Mouse (Mus musculus) c-Kit-positive CD71-negative TER-119-negative erythroid progenitor cells, embryonic 14.5 days (primary cell): ENCODE results near the gene Inmt.
"Not testable (repeated sequence)": the region's sequence is repeated elsewhere in the genome, so short reads cannot be mapped to it uniquely, and the experiment has no call there.

Experiments
- DNase-seq: peaks from one replicate; pipeline ENCODE4 v3.0.0-alpha.2; 2013; ENCODE audit warnings: low read depth

The Inmt gene

DNA sequence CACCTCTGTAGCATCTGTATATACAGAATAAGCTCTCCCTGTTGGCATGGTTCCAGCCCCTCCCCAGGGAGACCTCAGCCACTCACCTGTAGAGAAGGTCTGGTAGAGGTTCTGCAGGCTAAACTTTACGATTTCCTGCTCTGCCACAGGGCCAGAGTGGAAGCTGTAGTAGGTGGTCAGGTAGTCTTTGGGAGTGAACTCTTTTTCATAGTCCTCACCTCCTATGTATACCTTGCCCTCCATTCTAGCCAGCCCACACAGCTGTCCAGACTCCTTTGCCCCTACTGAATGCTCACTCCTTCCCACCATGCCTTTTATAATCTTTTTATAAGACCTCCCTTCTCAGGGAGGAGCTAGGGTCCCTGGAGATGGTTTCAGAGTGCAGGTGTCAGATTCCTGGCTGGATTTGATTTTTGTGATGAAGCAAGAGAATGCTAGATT is at the start of gene Inmt:
Inmt (minus strand) TSS at position 303 of the 441 bp plus-strand sequence.
- no peak for DNase-seq

- DNase-seq = no peak
Observed at GRCm38 (mm10) chr6:55223986-55224385, 49.1 kb upstream of the Inmt start.

GRCm38 (mm10) chr6:55218232-55218631 is 43.4 kb upstream of the Inmt start:
- no peak for DNase-seq

DNA sequence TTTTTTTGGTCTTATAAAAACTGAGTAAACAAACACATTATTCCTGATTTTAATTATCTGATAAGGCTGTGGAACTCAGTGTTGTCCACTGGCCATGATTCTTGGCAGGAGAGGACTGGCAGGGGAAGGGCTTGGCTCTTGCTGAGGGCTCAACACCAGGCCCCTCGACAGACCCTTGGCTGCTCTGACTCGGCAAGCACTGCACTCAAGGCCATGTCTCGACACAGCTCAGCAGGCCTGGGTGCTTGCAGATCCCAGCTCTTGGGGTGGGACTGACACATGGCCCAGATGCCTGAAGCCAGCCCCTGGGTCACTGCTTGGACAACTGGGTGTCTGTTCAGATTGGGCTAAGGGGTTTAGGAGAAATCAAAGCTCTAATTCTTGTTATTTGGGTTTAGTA is 39.7 kb upstream of the Inmt start:
- DNase-seq = no peak

- no peak for DNase-seq
Observed at GRCm38 (mm10) chr6:55210423-55211365, 35.9 kb upstream of the Inmt start.

GRCm38 (mm10) chr6:55207786-55208185 is 32.9 kb upstream of the Inmt start:
- DNase-seq = no peak

- no peak for DNase-seq
Observed at GRCm38 (mm10) chr6:55203931-55204330, 29.1 kb upstream of the Inmt start.

GRCm38 (mm10) chr6:55202913-55203910 is 28.4 kb upstream of the Inmt start, which contains the start of gene Mindy4:
Gene Mindy4, plus strand, starts transcription at chr6:55203383.
- peak; percentile 36 for DNase-seq

GRCm38 (mm10) chr6:55199047-55199446 is 24.2 kb upstream of the Inmt start:
- no peak for DNase-seq

DNA sequence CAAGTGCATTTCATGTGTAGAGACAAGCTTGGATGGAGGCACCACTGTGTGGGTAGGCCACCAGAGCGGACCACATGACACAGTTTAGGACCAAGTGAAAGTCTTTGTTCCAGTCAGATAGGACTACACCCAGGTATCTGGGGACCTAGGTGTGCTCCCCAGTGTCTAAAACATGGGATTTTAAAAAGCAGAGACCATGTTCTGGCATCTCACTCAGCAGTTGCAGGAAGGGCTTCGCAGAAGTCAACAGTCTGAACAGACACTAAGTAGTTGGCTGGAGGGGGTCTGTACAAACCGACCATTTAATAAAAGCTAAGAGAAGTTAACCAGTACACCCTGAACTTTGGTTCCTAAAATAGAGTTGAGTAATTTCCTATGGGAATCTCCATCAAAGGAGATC is 18.3 kb upstream of the Inmt start:
- DNase-seq = no peak

DNA sequence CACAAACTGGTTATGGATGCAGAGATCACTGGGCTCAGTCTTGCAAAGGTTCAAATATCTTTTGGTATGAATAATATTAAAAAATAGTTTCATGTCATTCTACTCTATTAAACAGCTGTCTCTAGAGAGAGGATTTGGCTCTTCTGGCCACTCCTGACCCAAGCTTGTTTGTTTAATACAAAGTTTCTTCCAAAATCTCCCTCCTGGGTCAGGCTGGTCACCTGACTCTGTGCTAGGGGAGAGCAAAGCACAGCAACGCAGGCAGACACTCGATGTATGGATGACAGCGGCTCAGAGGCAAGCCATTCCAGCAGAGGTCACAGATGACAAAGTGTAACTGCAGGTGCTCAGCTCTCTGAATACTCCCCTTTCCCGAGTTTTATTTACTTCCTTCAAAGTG is 16.7 kb upstream of the Inmt start:
- no peak for DNase-seq

- DNase-seq = no peak
Observed at GRCm38 (mm10) chr6:55189406-55189805, 14.6 kb upstream of the Inmt start.

DNA sequence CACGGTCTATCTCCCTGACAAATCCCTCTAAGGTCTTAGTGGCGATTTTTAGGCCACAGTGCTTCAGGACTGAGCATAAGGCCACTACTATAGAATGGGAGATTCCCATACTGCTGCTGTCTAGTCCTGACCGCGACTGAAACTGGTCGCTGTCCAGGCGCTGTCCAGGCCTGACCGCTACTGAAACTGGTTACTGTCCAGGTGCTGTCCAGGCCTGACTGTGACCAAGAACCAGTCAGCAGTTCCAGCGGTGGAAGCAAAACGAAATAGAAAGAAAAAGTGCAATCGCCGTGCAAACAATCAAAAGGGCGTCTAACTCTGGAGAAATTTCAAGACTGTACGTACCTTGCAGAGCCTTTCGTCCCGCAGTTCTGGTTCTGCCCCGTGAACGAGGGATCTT is 13.0 kb upstream of the Inmt start:
- not testable (repeated sequence) for DNase-seq

GRCm38 (mm10) chr6:55182655-55183430 is 8.0 kb upstream of the Inmt start:
- no peak for DNase-seq

DNA sequence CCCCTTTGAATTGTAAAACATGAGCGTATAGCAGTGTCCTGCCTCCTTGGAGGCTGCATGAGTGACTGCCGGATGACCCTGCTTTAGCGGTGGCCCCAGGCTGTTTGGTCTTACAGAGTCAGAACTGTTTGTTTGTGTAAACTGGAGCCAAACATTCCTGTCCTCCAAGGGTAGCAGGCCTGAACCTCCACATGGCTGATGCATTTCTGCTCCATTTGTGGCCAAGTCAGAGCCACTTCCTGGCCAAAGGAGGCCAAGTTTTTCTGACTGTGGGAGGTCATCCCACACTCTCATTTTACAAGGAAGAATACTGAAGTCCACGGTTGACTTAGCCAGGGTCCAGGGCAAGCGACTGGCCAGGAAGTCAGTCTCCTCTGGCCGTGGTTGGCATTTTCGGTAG is 4.7 kb upstream of the Inmt start:
- no peak for DNase-seq

GRCm38 (mm10) chr6:55177060-55177732 is 2.4 kb upstream of the Inmt start:
- DNase-seq = no peak

- DNase-seq = no peak
Observed at GRCm38 (mm10) chr6:55175892-55176291, 1.0 kb upstream of the Inmt start.

- DNase-seq = no peak
Observed at GRCm38 (mm10) chr6:55175456-55175855, 613 bp upstream of the Inmt start.

DNA sequence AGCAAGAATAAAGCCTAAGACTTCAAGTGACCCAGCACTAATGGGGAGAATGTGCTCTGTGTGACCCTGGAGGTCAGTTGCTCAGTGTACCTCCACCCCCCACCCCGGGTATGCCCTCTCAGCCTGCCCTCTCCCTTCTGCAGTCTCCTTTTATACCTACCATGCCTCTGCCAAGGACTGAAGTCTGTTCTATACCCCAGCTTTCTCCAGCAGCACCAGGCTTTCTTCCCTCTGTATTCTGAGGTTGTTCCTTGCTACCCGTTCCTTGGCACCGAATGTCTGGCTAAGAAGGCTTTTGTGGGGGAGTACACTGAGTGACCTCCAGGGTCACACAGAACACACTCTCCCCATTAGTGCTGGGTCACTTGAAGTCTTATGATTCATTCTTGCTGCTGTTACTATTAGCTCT is 898 bp downstream of the Inmt start:
- DNase-seq = no peak

DNA sequence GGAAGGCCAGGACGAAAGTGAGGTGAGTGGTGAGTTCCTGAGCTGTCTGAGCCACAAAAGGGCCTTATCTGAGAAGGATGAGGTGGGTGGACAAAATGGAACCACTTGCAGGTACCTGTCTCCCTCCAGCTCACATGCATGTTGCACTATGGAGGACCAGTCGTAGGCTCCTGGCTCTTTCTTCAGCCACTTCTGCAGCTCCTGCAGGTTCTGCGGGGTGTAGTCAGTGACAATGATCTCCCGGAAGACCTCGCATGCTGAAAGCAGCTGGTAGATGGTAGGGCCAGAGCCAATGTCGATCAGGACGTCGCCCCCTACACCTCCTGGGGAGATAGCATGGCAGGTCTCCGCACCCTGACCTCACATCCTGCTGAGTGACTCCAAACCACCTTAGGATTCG is 1.7 kb downstream of the Inmt start:
- DNase-seq = no peak

- no peak for DNase-seq
Observed at GRCm38 (mm10) chr6:55171638-55172037, 3.2 kb downstream of the Inmt start.
